Mouse (Mus musculus) bone marrow, adult 2 months (tissue): ENCODE measurements at regions not wholly inside any gene's neighbourhood (a gene's known extent, or its start where the extent isn't known, plus 50 kb on each side); places are given as distances from the start of the nearest gene placed in this dataset.

Source experiments
- CTCF ChIP-seq: fragments of 200-500 bp; IDR thresholded peaks from 2 replicates; pipeline ENCODE4 v1.5.1; 2011; ENCODE audit warnings: low read length, control low read depth; ENCODE audit not compliant: control insufficient read depth, insufficient read depth
- POLR2A ChIP-seq: fragments of 200-500 bp; IDR thresholded peaks from 2 replicates; pipeline ENCODE4 v1.6.1; 2011; ENCODE audit warnings: low read depth, mild to moderate bottlenecking, control low read depth, low read length, borderline replicate concordance; ENCODE audit not compliant: control insufficient read depth

GRCm38 (mm10) chr2:51785169-51785568 is 149.8 kb downstream of the Rbm43 start:
- TF ChIP-seq POLR2A, result no peak
- TF ChIP-seq CTCF, result no peak
